Mouse (Mus musculus) lung, postnatal 0 days (tissue): ENCODE measurements around the gene Gdpgp1.

Experiments used
- CTCF ChIP-seq: IDR thresholded peaks from 2 replicates; pipeline ENCODE4 v1.5.1; 2016; ENCODE audit warnings: antibody characterized with exemption, mild to moderate bottlenecking
- EP300 ChIP-seq: IDR thresholded peaks from 2 replicates; pipeline ENCODE4 v1.6.1; 2016; ENCODE audit warnings: antibody characterized with exemption, mild to moderate bottlenecking, control low read depth

GRCm38 (mm10) chr7:80260625-80261371 is 28.1 kb downstream of the Gdpgp1 start, which contains the start of gene Ngrn:
- peak; percentile 46 for TF ChIP-seq CTCF
- TF ChIP-seq EP300, result peak; percentile 57; the same call in 1 of the 2 replicates
